Comparison of ENCODE assay signal across 17 mouse cellular contexts in the genomic region with DNA sequence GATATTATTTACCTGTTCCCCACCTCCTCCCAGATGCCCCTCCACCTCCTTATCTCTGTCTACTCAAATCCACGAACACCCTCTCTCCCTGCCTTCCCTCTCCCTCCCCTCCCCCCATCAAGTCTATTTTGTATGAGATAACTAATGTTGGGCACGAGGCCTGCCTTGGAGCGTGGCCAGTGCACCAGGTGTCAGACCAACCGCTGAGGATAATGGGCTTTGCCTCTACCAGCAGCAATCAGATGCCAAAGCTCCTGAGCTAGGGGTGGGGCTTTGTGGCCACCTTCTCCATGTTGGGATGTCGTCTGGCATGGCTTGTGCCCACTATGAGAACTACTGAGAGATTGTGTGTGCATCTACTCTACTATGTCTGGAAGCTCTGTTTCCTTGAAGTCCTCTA.
DNase-seq lines count a peak whose midpoint lies in the region; ATAC-seq and TF ChIP-seq lines count a peak whose summit lies in the region.
"Had no signal": no experiment of that assay in that cellular context is flagged by ENCODE, and none has a peak within 500 bp of the region (broad histone marks: within the 10 kb centered on the region; RNA-seq: fewer than 3 reads in every experiment).

No protein-coding gene starts in this region.

- no peak for ATAC-seq in forebrain, embryonic 12.5 days (ENCODE audit: low FRiP score)
- ATAC-seq in forebrain, embryonic 15.5 days (replicated peaks): no peak
- no peak for ATAC-seq in midbrain, embryonic 14.5 days (ENCODE audit: low FRiP score, low TSS enrichment)
- ATAC-seq in midbrain, embryonic 13.5 days: no peak
- no peak for ATAC-seq in liver, postnatal 0 days
- no peak for ATAC-seq in erythroid progenitor cell, adult 5-6 weeks (replicated peaks; ENCODE audit: low FRiP score, poor library complexity, severe bottlenecking)
- ATAC-seq: inflammation-experienced regulatory T-cells, adult 6 months had no signal

- no peaks in the 10 kb centered on the region for H3K27me3 ChIP-seq in forebrain, embryonic 12.5 days
- no peaks in the 10 kb centered on the region for H3K27me3 ChIP-seq in forebrain, embryonic 15.5 days
- H3K27me3 ChIP-seq in midbrain, embryonic 14.5 days (ENCODE audit: control insufficient read depth, insufficient read depth, low read length): no peaks in the 10 kb centered on the region
- H3K27me3 ChIP-seq in midbrain, embryonic 13.5 days: no peaks in the 10 kb centered on the region
- H3K27me3 ChIP-seq in liver, postnatal 0 days (ENCODE audit: insufficient read depth, low read length): no peaks in the 10 kb centered on the region
- H3K27me3 ChIP-seq: heart, embryonic 13.5 days; liver, embryonic 13.5 days had no signal

- no peaks in the 10 kb centered on the region for H3K36me3 ChIP-seq in forebrain, embryonic 12.5 days (replicated peaks)
- no peaks in the 10 kb centered on the region for H3K36me3 ChIP-seq in forebrain, embryonic 15.5 days
- H3K36me3 ChIP-seq in midbrain, embryonic 14.5 days (ENCODE audit: control insufficient read depth, insufficient read depth, low read length): no peaks in the 10 kb centered on the region
- H3K36me3 ChIP-seq in midbrain, embryonic 13.5 days: no peaks in the 10 kb centered on the region
- H3K36me3 ChIP-seq in liver, postnatal 0 days (replicated peaks; ENCODE audit: insufficient read depth, low read length): no peaks in the 10 kb centered on the region
- H3K36me3 ChIP-seq: heart, embryonic 13.5 days; limb, embryonic 10.5 days; liver, embryonic 13.5 days; midbrain, embryonic 10.5 days had no signal

- no peak overlapping the region for H3K4me2 ChIP-seq in forebrain, embryonic 12.5 days
- no peak overlapping the region for H3K4me2 ChIP-seq in forebrain, embryonic 15.5 days (replicated peaks)
- H3K4me2 ChIP-seq in midbrain, embryonic 14.5 days (ENCODE audit: low read length): no peak overlapping the region
- H3K4me2 ChIP-seq in midbrain, embryonic 13.5 days (replicated peaks): no peak overlapping the region
- H3K4me2 ChIP-seq in liver, postnatal 0 days (ENCODE audit: low read depth, low read length): no peak overlapping the region
- H3K4me2 ChIP-seq: heart, embryonic 13.5 days; liver, embryonic 13.5 days had no signal

- H3K27ac ChIP-seq in forebrain, embryonic 12.5 days: 0 out of 2 replicates have a peak overlapping the region, but pooled peaks have one; percentile 8
- H3K27ac ChIP-seq in forebrain, embryonic 15.5 days (replicated peaks): no peak overlapping the region
- no peak overlapping the region for H3K27ac ChIP-seq in midbrain, embryonic 14.5 days (replicated peaks; ENCODE audit: low read depth, low read length)
- H3K27ac ChIP-seq in midbrain, embryonic 13.5 days: no peak overlapping the region
- H3K27ac ChIP-seq in liver, postnatal 0 days (ENCODE audit: low read depth): no peak overlapping the region
- H3K27ac ChIP-seq: heart, embryonic 13.5 days; kidney, postnatal 0 days; limb, embryonic 10.5 days; liver, embryonic 13.5 days; midbrain, embryonic 10.5 days had no signal

- peak; percentile 39 for DNase-seq in midbrain, embryonic 14.5 days
- peak; percentile 81 to 82 for DNase-seq in cerebellum, adult 18-20 months
- DNase-seq in heart, postnatal 14 days: peak; percentile 28 to 33
- no peak for DNase-seq in liver, postnatal 0 days
- DNase-seq: liver, embryonic 13.5 days; lung, postnatal 14 days; spleen, adult 18-20 months; thymus, postnatal 36 days had no signal

- intact Hi-C loops in heart, postnatal 14 days (cut with DNase I): no loop called here

- H3K4me1 ChIP-seq in forebrain, embryonic 12.5 days: peaks cover 51% of the 10 kb centered on the region
- peaks cover 55% of the 10 kb centered on the region for H3K4me1 ChIP-seq in forebrain, embryonic 15.5 days
- H3K4me1 ChIP-seq in midbrain, embryonic 14.5 days (ENCODE audit: control insufficient read depth, insufficient read depth, low read length): peaks cover 21% of the 10 kb centered on the region
- peaks cover 47% of the 10 kb centered on the region for H3K4me1 ChIP-seq in midbrain, embryonic 13.5 days (replicated peaks)
- no peaks in the 10 kb centered on the region for H3K4me1 ChIP-seq in liver, postnatal 0 days (ENCODE audit: insufficient read depth)
- H3K4me1 ChIP-seq: liver, embryonic 13.5 days had no signal

- 48% methylated on average over 5 of the region's 5 CpGs for WGBS in forebrain, embryonic 12.5 days
- 17% methylated on average over 5 of the region's 5 CpGs for WGBS in forebrain, embryonic 15.5 days
- WGBS in midbrain, embryonic 14.5 days: 60% methylated on average over 5 of the region's 5 CpGs
- 66% methylated on average over 5 of the region's 5 CpGs for WGBS in midbrain, embryonic 13.5 days
- 51% methylated on average over 5 of the region's 5 CpGs for WGBS in liver, postnatal 0 days (ENCODE audit: insufficient replicate concordance)

- TF ChIP-seq CTCF in liver, postnatal 0 days (IDR thresholded peaks at IDR 0.05; ENCODE audit: low read depth): no peak

- H3K4me3 ChIP-seq in forebrain, embryonic 12.5 days (replicated peaks): no peak overlapping the region
- H3K4me3 ChIP-seq in forebrain, embryonic 15.5 days: no peak overlapping the region
- no peak overlapping the region for H3K4me3 ChIP-seq in midbrain, embryonic 14.5 days (replicated peaks; ENCODE audit: low read depth, low read length)
- H3K4me3 ChIP-seq in midbrain, embryonic 13.5 days (replicated peaks): no peak overlapping the region
- no peak overlapping the region for H3K4me3 ChIP-seq in liver, postnatal 0 days (ENCODE audit: low read depth, low read length)
- H3K4me3 ChIP-seq: heart, embryonic 13.5 days; limb, embryonic 10.5 days; liver, embryonic 13.5 days; midbrain, embryonic 10.5 days had no signal

- H3K9me3 ChIP-seq in forebrain, embryonic 12.5 days: no peaks in the 10 kb centered on the region
- no peaks in the 10 kb centered on the region for H3K9me3 ChIP-seq in forebrain, embryonic 15.5 days
- no peaks in the 10 kb centered on the region for H3K9me3 ChIP-seq in midbrain, embryonic 14.5 days (ENCODE audit: control insufficient read depth, low read length)
- H3K9me3 ChIP-seq in midbrain, embryonic 13.5 days: no peaks in the 10 kb centered on the region
- no peaks in the 10 kb centered on the region for H3K9me3 ChIP-seq in liver, postnatal 0 days (ENCODE audit: low read length)
- H3K9me3 ChIP-seq: heart, embryonic 13.5 days; limb, embryonic 10.5 days; liver, embryonic 13.5 days; midbrain, embryonic 10.5 days had no signal

- no peak for TF ChIP-seq EP300 in liver, postnatal 0 days (IDR thresholded peaks at IDR 0.05; ENCODE audit: low read depth)

- no peak overlapping the region for H3K9ac ChIP-seq in forebrain, embryonic 12.5 days
- no peak overlapping the region for H3K9ac ChIP-seq in forebrain, embryonic 15.5 days (replicated peaks)
- H3K9ac ChIP-seq in midbrain, embryonic 14.5 days (replicated peaks; ENCODE audit: low read length): no peak overlapping the region
- no peak overlapping the region for H3K9ac ChIP-seq in midbrain, embryonic 13.5 days (replicated peaks)
- no peak overlapping the region for H3K9ac ChIP-seq in liver, postnatal 0 days (replicated peaks)
- H3K9ac ChIP-seq: heart, embryonic 13.5 days; liver, embryonic 13.5 days had no signal
